Mouse (Mus musculus): ENCODE measurements around the gene Slc12a5. TPM values are rescaled to one million over a fixed set of nuclear protein-coding genes. Genes with fewer than 3 reads are reported as not detected.

Slc12a5 gene
- total RNA-seq, 2 experiments from 2014 or later = 1.4 to 1.5 TPM

GRCm38 (mm10) chr2:164947506-164947905, 13.1 kb upstream of the Slc12a5 start:
- DNase-seq = no peak

GRCm38 (mm10) chr2:164947930-164948329, 12.7 kb upstream of the Slc12a5 start:
- DNase-seq = no peak

- DNase-seq = no peak
Observed at GRCm38 (mm10) chr2:164948962-164949361, 11.6 kb upstream of the Slc12a5 start.

- no peak for DNase-seq
Observed at GRCm38 (mm10) chr2:164950501-164950900, 10.1 kb upstream of the Slc12a5 start.

GRCm38 (mm10) chr2:164951745-164952144, 8.9 kb upstream of the Slc12a5 start:
- no peak for DNase-seq

- no peak for DNase-seq
Observed at GRCm38 (mm10) chr2:164952448-164952847, 8.2 kb upstream of the Slc12a5 start.

GRCm38 (mm10) chr2:164953224-164953623, 7.4 kb upstream of the Slc12a5 start:
- peak; percentile 86 for DNase-seq

- no peak for DNase-seq
Observed at GRCm38 (mm10) chr2:164955725-164956124, 4.9 kb upstream of the Slc12a5 start.

GRCm38 (mm10) chr2:164956195-164956594, 4.4 kb upstream of the Slc12a5 start:
- no peak for DNase-seq

- no peak for DNase-seq
Observed at GRCm38 (mm10) chr2:164957548-164958315, 2.9 kb upstream of the Slc12a5 start.

- peak; percentile 70 for DNase-seq
Observed at GRCm38 (mm10) chr2:164961506-164962182, 1.0 kb downstream of the Slc12a5 start.

GRCm38 (mm10) chr2:164962183-164962580, 1.6 kb downstream of the Slc12a5 start:
- DNase-seq = no peak

- DNase-seq = no peak
Observed at GRCm38 (mm10) chr2:164964242-164964894, 3.8 kb downstream of the Slc12a5 start.

GRCm38 (mm10) chr2:164964981-164965380, 4.4 kb downstream of the Slc12a5 start:
- DNase-seq = no peak

GRCm38 (mm10) chr2:164966381-164966780, 5.8 kb downstream of the Slc12a5 start:
- no peak for DNase-seq

- no peak for DNase-seq
Observed at GRCm38 (mm10) chr2:164967193-164967592, 6.6 kb downstream of the Slc12a5 start.

GRCm38 (mm10) chr2:164967761-164968440, 7.3 kb downstream of the Slc12a5 start:
- no peak for DNase-seq

- peak; percentile 84 for DNase-seq
Observed at GRCm38 (mm10) chr2:164968451-164968851, 7.8 kb downstream of the Slc12a5 start.

- no peak for DNase-seq
Observed at GRCm38 (mm10) chr2:164969348-164969781, 8.8 kb downstream of the Slc12a5 start.

- DNase-seq = no peak
Observed at GRCm38 (mm10) chr2:164970631-164971196, 10.1 kb downstream of the Slc12a5 start.

- DNase-seq = no peak
Observed at GRCm38 (mm10) chr2:164972646-164973045, 12.0 kb downstream of the Slc12a5 start.

- DNase-seq = no peak
Observed at GRCm38 (mm10) chr2:164975611-164976010, 15.0 kb downstream of the Slc12a5 start.

Measured in gastrocnemius, postnatal 10 days (tissue).